Mouse (Mus musculus) midbrain, embryonic 11.5 days (tissue): ENCODE data around the gene Gm20831. TPM values are rescaled to one million over a fixed set of nuclear protein-coding genes. Genes with fewer than 3 reads are reported as not detected.
"Not testable (repeated sequence)": the region's sequence is repeated elsewhere in the genome, so short reads cannot be mapped to it uniquely, and the experiment has no call there.

Source experiments
- ATAC-seq: fragments of 200-750 bp; cut with Nextera tagmentation; 2 replicates; pipeline ENCODE4 v1.8.0; 2017; ENCODE audit warnings: moderate TSS enrichment, moderate library complexity; ENCODE audit not compliant: low FRiP score
- DNase-seq: peaks from one replicate; pipeline ENCODE4 v3.0.0; 2015; ENCODE audit warnings: low spot score; ENCODE audit errors: missing footprints
- H3K27ac ChIP-seq: fragments of 300-500 bp; sonication (generic); 2 replicates; pipeline ENCODE4 v1.5.1; 2014; ENCODE audit warnings: low read depth, low read length
- H3K27me3 ChIP-seq: fragments of 300-500 bp; sonication (generic); 2 replicates; pipeline ENCODE4 v1.6.1; 2014; ENCODE audit warnings: mild to moderate bottlenecking, low read length, moderate library complexity, mixed read lengths; ENCODE audit not compliant: control insufficient read depth, insufficient read depth
- H3K36me3 ChIP-seq: fragments of 300-500 bp; sonication (generic); 2 replicates; pipeline ENCODE4 v1.6.1; 2014; ENCODE audit warnings: mild to moderate bottlenecking, low read length, moderate library complexity, mixed read lengths; ENCODE audit not compliant: control insufficient read depth, insufficient read depth
- H3K4me1 ChIP-seq: fragments of 300-500 bp; sonication (generic); 2 replicates; pipeline ENCODE4 v1.6.1; 2014; ENCODE audit warnings: low read length; ENCODE audit not compliant: control insufficient read depth, insufficient read depth
- H3K4me2 ChIP-seq: fragments of 300-500 bp; sonication (generic); 2 replicates; pipeline ENCODE4 v1.6.1; 2014; ENCODE audit warnings: mild to moderate bottlenecking, moderate library complexity
- H3K4me3 ChIP-seq: fragments of 300-500 bp; sonication (generic); 2 replicates; pipeline ENCODE4 v1.5.1; 2014; ENCODE audit warnings: low read depth, low read length
- H3K9ac ChIP-seq: fragments of 300-500 bp; sonication (generic); 2 replicates; pipeline ENCODE4 v1.6.1; 2014; ENCODE audit warnings: low read length
- H3K9me3 ChIP-seq: fragments of 300-500 bp; sonication (generic); 2 replicates; pipeline ENCODE4 v1.6.1; 2016; ENCODE audit warnings: low read length; ENCODE audit not compliant: control insufficient read depth
- WGBS: fragments of 180-500 bp; shearing (Covaris S2); extraction: QIAGEN DNeasy Blood & Tissue Kit; methylation state at CpG from one replicate; pipeline ENCODE4 v1.1.7; 2014; 5-methylcytosine and 5-hydroxymethylcytosine counted together
- polyA plus RNA-seq: library from polyadenylated mRNA; unstranded; fragments of >200 nt; fragmentation: Nextera tagmentation; extraction: Ambion mirVana; gene quantifications from 2 replicates; pipeline ENCODE4 v1.2.1, GENCODE M21; 2014

Gm20831 gene
- not detected in 2 replicates for polyA plus RNA-seq

- DNase-seq, ATAC-seq, H3K4me3 ChIP-seq, H3K4me1 ChIP-seq, H3K27ac ChIP-seq, H3K27me3 ChIP-seq, H3K4me2 ChIP-seq, H3K9me3 ChIP-seq, H3K9ac ChIP-seq, H3K36me3 ChIP-seq: not testable (repeated sequence)
Measured at GRCm38 (mm10) chrY:17874441-17874840, at the start of gene Gm20831, which contains the start of gene Gm20772. TSS of gene Gm20831 (plus strand) at chrY:17874741. TSS of gene Gm20772 (plus strand) at chrY:17874741.

GRCm38 (mm10) chrY:17846166-17846565 lies 28.4 kb upstream of the Gm20831 start, which contains the start of gene Gm21904:
TSS of gene Gm21904 (minus strand) at chrY:17846266.
- H3K9ac ChIP-seq, H3K4me3 ChIP-seq, H3K27ac ChIP-seq, DNase-seq, ATAC-seq, H3K9me3 ChIP-seq, H3K4me1 ChIP-seq, H3K36me3 ChIP-seq, H3K4me2 ChIP-seq, H3K27me3 ChIP-seq: not testable (repeated sequence)
- no CpG with 5 or more reads among the region's 3 CpGs for whole genome bisulfite sequencing

DNA sequence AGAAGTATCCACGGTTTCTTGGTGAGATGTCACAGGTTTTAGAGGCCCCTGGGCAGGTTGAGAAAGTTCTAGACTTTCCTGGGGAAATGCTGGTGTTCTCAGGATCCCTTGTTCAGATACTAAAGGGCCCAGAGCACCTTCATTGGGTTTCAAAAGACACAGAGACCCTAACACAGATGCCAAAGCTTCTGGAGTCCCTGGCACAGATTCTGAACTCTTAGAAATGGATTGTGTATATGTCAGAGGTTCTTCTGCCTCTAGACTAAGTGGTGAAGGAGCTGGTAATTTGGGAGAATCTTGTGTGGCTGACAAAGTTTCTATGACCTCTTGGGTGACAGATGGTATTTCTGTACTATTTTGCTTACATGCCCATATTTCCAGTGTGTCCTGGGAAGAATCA lies 62.7 kb downstream of the Gm20831 start, which contains the start of gene Srsy:
Gene Srsy (minus strand): TSS at position 101 of the 400 bp plus-strand sequence.
- H3K4me1 ChIP-seq, H3K4me2 ChIP-seq, H3K36me3 ChIP-seq, H3K27ac ChIP-seq, DNase-seq, H3K4me3 ChIP-seq, H3K27me3 ChIP-seq, ATAC-seq, H3K9ac ChIP-seq, H3K9me3 ChIP-seq: not testable (repeated sequence)
- WGBS: no CpG with 5 or more reads among the region's 1 CpGs

Other genes with a start within 250 kb of the Gm20831 start
- not detected in 2 replicates for gene Gm21904, start 28.5 kb upstream of the Gm20831 start, polyA plus RNA-seq
- not detected in 2 replicates for gene Gm20772, start within 50 bp of the Gm20831 start, polyA plus RNA-seq
- not detected in 2 replicates for gene Srsy, start 62.6 kb downstream of the Gm20831 start, polyA plus RNA-seq
- not detected in 2 replicates for gene Gm21764, start 187.1 kb downstream of the Gm20831 start, polyA plus RNA-seq
- gene Ssty1, start 214.4 kb downstream of the Gm20831 start, polyA plus RNA-seq: not detected in 2 replicates